Mouse (Mus musculus) testis, adult 2 months (tissue): Measurements from ENCODE around the gene Ctnnb1. TPM values are rescaled to one million over a fixed set of nuclear protein-coding genes. Genes with fewer than 3 reads are reported as not detected.

Source experiments
- H3K27ac ChIP-seq: fragments of 200-500 bp; 2 replicates; pipeline ENCODE4 v1.5.1; 2012; ENCODE audit warnings: low read depth, low read length; ENCODE audit not compliant: control insufficient read depth, insufficient read depth
- H3K27me3 ChIP-seq: fragments of 200-500 bp; 2 replicates; pipeline ENCODE4 v1.6.1; 2012; ENCODE audit warnings: mild to moderate bottlenecking, low read length, moderate library complexity; ENCODE audit not compliant: control insufficient read depth, insufficient read depth
- H3K36me3 ChIP-seq: fragments of 200-500 bp; 2 replicates; pipeline ENCODE4 v1.6.1; 2012; ENCODE audit warnings: mild to moderate bottlenecking, low read length; ENCODE audit not compliant: control insufficient read depth, insufficient read depth
- H3K4me1 ChIP-seq: fragments of 200-500 bp; 2 replicates; pipeline ENCODE4 v1.6.1; 2012; ENCODE audit warnings: low read length; ENCODE audit not compliant: control insufficient read depth, insufficient read depth
- H3K4me3 ChIP-seq: fragments of 200-500 bp; 2 replicates; pipeline ENCODE4 v1.5.1; 2012; ENCODE audit warnings: low read depth, mild to moderate bottlenecking, low read length, moderate library complexity, mixed read lengths; ENCODE audit not compliant: control insufficient read depth
- CTCF ChIP-seq: fragments of 200-500 bp; IDR thresholded peaks from 2 replicates; pipeline ENCODE4 v1.5.1; 2012; ENCODE audit warnings: low read depth, mild to moderate bottlenecking, inconsistent platforms, low read length, moderate library complexity; ENCODE audit not compliant: control insufficient read depth, insufficient read depth, insufficient replicate concordance
- POLR2A ChIP-seq: fragments of 200-500 bp; IDR thresholded peaks from 2 replicates; pipeline ENCODE4 v1.6.1; 2012; ENCODE audit warnings: low read depth, mild to moderate bottlenecking, inconsistent platforms, low read length, moderate library complexity; ENCODE audit not compliant: control insufficient read depth
- polyA plus RNA-seq: library from polyadenylated mRNA; depleted of rRNA; stranded (reverse); fragments of >200 nt; gene quantifications from 2 replicates; pipeline ENCODE4 v1.2.3, GENCODE M21; 2012

The Ctnnb1 gene
- polyA plus RNA-seq, 1 experiment, result 41.4 TPM

- Histone ChIP-seq H3K27me3 (no peaks in the 10 kb centered on the region), H3K4me1 (peaks cover 3% of the 10 kb centered on the region; the same call in 1 of the 2 replicates), H3K36me3 (no peaks in the 10 kb centered on the region), H3K4me3 (no peak overlapping the region), H3K27ac (no peak overlapping the region)
- TF ChIP-seq POLR2A (no peak), CTCF (no peak)
These were observed 69.7 kb downstream of the Ctnnb1 start for GRCm38 (mm10) chr9:120998696-120999095.

GRCm38 (mm10) chr9:121000641-121001320, 71.8 kb downstream of the Ctnnb1 start:
- H3K27me3 ChIP-seq, result no peaks in the 10 kb centered on the region
- peaks cover 3% of the 10 kb centered on the region; the same call in 1 of the 2 replicates for H3K4me1 ChIP-seq
- no peak overlapping the region for H3K4me3 ChIP-seq
- no peak overlapping the region for H3K27ac ChIP-seq
- H3K36me3 ChIP-seq, result no peaks in the 10 kb centered on the region
- no peak for TF ChIP-seq POLR2A
- no peak for TF ChIP-seq CTCF

- Histone ChIP-seq H3K27me3 (no peaks in the 10 kb centered on the region), H3K27ac (no peak overlapping the region), H3K4me1 (peaks cover 3% of the 10 kb centered on the region; the same call in 1 of the 2 replicates), H3K4me3 (no peak overlapping the region), H3K36me3 (no peaks in the 10 kb centered on the region)
- TF ChIP-seq CTCF (no peak), POLR2A (no peak)
These were observed 72.9 kb downstream of the Ctnnb1 start for GRCm38 (mm10) chr9:121001681-121002540.

GRCm38 (mm10) chr9:121005961-121006360, 76.9 kb downstream of the Ctnnb1 start:
- peaks cover 3% of the 10 kb centered on the region; the same call in 1 of the 2 replicates for H3K4me1 ChIP-seq
- no peak overlapping the region for H3K27ac ChIP-seq
- no peak overlapping the region for H3K4me3 ChIP-seq
- no peaks in the 10 kb centered on the region for H3K36me3 ChIP-seq
- H3K27me3 ChIP-seq, result no peaks in the 10 kb centered on the region
- TF ChIP-seq POLR2A, result no peak
- TF ChIP-seq CTCF, result no peak
